Mouse (Mus musculus) leukemia stem cell, adult 10-12 weeks (primary cell): Measurements from ENCODE around the gene Tmem60. TPM values are rescaled to one million over a fixed set of nuclear protein-coding genes. Genes with fewer than 3 reads are reported as not detected.

Source experiments
- polyA plus RNA-seq: library from polyadenylated mRNA; stranded (reverse); fragments of >175 nt; gene quantifications from 2 replicates; pipeline ENCODE4 v1.2.3, GENCODE M21; 2012; ENCODE audit warnings: low replicate concordance

Gene Tmem60
- polyA plus RNA-seq, result 1.6 and 5.9 TPM in 2 replicates

DNA sequence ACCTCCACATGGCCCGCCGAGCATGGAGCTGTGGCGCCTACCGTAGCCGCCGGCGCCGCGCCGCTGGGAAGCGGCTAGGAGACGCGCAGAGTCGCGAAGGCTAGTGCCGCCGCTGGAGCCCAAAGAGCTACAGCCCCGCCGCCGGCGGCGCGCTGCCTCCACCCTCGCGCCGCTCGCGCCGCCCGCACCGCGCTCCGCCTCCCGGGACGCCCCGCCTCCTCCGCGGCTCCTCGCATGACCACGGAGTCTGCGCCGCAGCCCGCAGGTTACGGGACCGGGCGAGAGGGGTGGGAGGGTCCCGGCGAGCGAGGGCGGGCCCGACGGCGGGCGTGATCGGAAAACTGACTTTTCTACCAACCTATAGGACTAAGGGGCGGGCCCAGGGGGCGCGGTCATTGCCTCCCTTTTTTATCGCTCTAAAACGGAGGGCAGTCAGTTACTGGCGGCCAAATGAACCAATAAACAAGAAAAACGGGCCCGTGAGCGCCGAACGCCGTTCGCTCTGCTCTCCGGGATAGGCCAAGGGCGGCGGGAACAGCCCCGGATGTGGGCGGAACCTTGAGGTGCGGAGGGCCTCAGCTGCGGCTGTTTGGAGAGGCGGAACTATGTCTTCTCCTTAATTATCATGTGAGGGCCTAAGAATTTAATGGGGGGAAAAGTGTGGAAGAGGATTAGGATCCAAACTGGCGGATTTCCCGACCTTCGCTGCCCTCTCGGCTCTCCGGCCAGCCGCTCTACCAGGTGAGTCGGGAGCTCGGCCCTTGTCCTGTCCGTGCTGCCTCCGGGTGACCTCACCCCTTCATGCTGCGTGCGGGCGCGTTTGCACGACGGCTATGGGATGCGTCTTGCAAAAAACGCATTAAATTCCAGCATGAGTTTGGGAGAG lies at the start of gene Tmem60, which contains the start of gene Phtf2:
TSS of gene Tmem60 (plus strand) at position 277 of the 886 bp plus-strand sequence.
TSS of gene Phtf2 (minus strand) at position 210 of the 886 bp plus-strand sequence.

Other genes with a start within 250 kb of the Tmem60 start
- gene Phtf2, start 67 bp upstream of the Tmem60 start, polyA plus RNA-seq, result 1.1 and 5.4 TPM in 2 replicates
- 18.4 and 20.8 TPM in 2 replicates for gene Rsbn1l, start 74.2 kb downstream of the Tmem60 start, polyA plus RNA-seq
- 11.0 and 49.4 TPM in 2 replicates for gene Ptpn12, start 173.7 kb downstream of the Tmem60 start, polyA plus RNA-seq